ENCODE assay signal across 10 mouse cellular contexts in genomic region chr19:12488969-12489674, GRCm38 (mm10). TPM values are rescaled to one million over a fixed set of nuclear protein-coding genes. Genes with fewer than 3 reads are reported as not detected.
DNase-seq lines count a peak whose midpoint lies in the region; ATAC-seq and TF ChIP-seq lines count a peak whose summit lies in the region.
"Had no signal": no experiment of that assay in that cellular context is flagged by ENCODE, and none has a peak within 500 bp of the region (broad histone marks: within the 10 kb centered on the region; RNA-seq: fewer than 3 reads in every experiment).

No protein-coding gene starts in this region.

- H3K9ac ChIP-seq in forebrain, embryonic 15.5 days (replicated peaks), result no peak overlapping the region
- H3K9ac ChIP-seq in lung, embryonic 16.5 days (ENCODE audit: low read length), result 0 out of 2 replicates have a peak overlapping the region, but pooled peaks have one; percentile 21

- no peaks in the 10 kb centered on the region for H3K27me3 ChIP-seq in forebrain, embryonic 15.5 days
- H3K27me3 ChIP-seq in lung, embryonic 16.5 days (ENCODE audit: control insufficient read depth, insufficient read depth, low read depth, low read length), result no peaks in the 10 kb centered on the region
- no peaks in the 10 kb centered on the region for H3K27me3 ChIP-seq in testis, adult 2 months (ENCODE audit: control insufficient read depth, insufficient read depth, low read length)

- H3K27ac ChIP-seq in forebrain, embryonic 15.5 days (replicated peaks), result peak overlapping the region; percentile 62
- peak overlapping the region; percentile 83 for H3K27ac ChIP-seq in lung, embryonic 16.5 days (ENCODE audit: low read length)
- peak overlapping the region; percentile 70 for H3K27ac ChIP-seq in testis, adult 2 months (ENCODE audit: control insufficient read depth, insufficient read depth, low read depth, low read length)

- peaks cover 13% of the 10 kb centered on the region for H3K4me1 ChIP-seq in lung, adult 2 months (ENCODE audit: control insufficient read depth, insufficient read depth, low read length)
- H3K4me1 ChIP-seq in forebrain, embryonic 15.5 days, result peaks cover 29% of the 10 kb centered on the region
- H3K4me1 ChIP-seq in lung, embryonic 16.5 days (replicated peaks; ENCODE audit: control insufficient read depth, insufficient read depth, low read length), result peaks cover 54% of the 10 kb centered on the region
- peaks cover 32% of the 10 kb centered on the region for H3K4me1 ChIP-seq in testis, adult 2 months (ENCODE audit: control insufficient read depth, insufficient read depth, low read length)

- H3K36me3 ChIP-seq in forebrain, embryonic 15.5 days, result peaks cover 17% of the 10 kb centered on the region; the same call in 1 of the 2 replicates
- peaks cover 28% of the 10 kb centered on the region for H3K36me3 ChIP-seq in lung, embryonic 16.5 days (ENCODE audit: control insufficient read depth, insufficient read depth, low read length)
- H3K36me3 ChIP-seq in testis, adult 2 months (ENCODE audit: control insufficient read depth, insufficient read depth, low read length), result no peaks in the 10 kb centered on the region
- H3K36me3 ChIP-seq: G1E had no signal

- no peaks in the 10 kb centered on the region for H3K9me3 ChIP-seq in forebrain, embryonic 15.5 days
- H3K9me3 ChIP-seq in lung, embryonic 16.5 days (ENCODE audit: control insufficient read depth, low read length), result no peaks in the 10 kb centered on the region
- H3K9me3 ChIP-seq: G1E had no signal

- H3K4me2 ChIP-seq in forebrain, embryonic 15.5 days (replicated peaks), result no peak overlapping the region; the same call in 1 of the 2 replicates
- H3K4me2 ChIP-seq in lung, embryonic 16.5 days (ENCODE audit: low read depth, low read length), result no peak overlapping the region

- TF ChIP-seq CTCF in lung, adult 2 months (IDR thresholded peaks at IDR 0.05; ENCODE audit: insufficient read depth, low read length), result no peak
- no peak for TF ChIP-seq CTCF in testis, adult 2 months (IDR thresholded peaks at IDR 0.05; ENCODE audit: control insufficient read depth, insufficient read depth, insufficient replicate concordance, low read depth, low read length)

- H3K4me3 ChIP-seq in lung, adult 2 months (replicated peaks; ENCODE audit: extremely low read depth, low read depth, low read length), result no peak overlapping the region
- no peak overlapping the region for H3K4me3 ChIP-seq in forebrain, embryonic 15.5 days
- no peak overlapping the region for H3K4me3 ChIP-seq in lung, embryonic 16.5 days (ENCODE audit: low read length)
- no peak overlapping the region; the same call in 1 of the 2 replicates for H3K4me3 ChIP-seq in testis, adult 2 months (ENCODE audit: control insufficient read depth, low read depth, low read length)
- H3K4me3 ChIP-seq: erythroblast, embryonic 14.5 days had no signal

- peak; percentile 65 for ATAC-seq in forebrain, embryonic 15.5 days (replicated peaks)
- peak; percentile 10 for ATAC-seq in lung, embryonic 16.5 days (ENCODE audit: low read depth)

- whole genome bisulfite sequencing in lung, adult 2 months, result 50% methylated on average over 8 of the region's 8 CpGs
- 4% methylated on average over 8 of the region's 8 CpGs for WGBS in forebrain, embryonic 15.5 days
- 31% methylated on average over 7 of the region's 8 CpGs for WGBS in lung, embryonic 16.5 days

- no peak for TF ChIP-seq POLR2A in lung, adult 2 months (IDR thresholded peaks at IDR 0.05; ENCODE audit: borderline replicate concordance, extremely low read depth, low read depth, low read length)
- peak; percentile 50; the same call in 1 of the 2 replicates for TF ChIP-seq POLR2A in testis, adult 2 months (IDR thresholded peaks at IDR 0.05; ENCODE audit: control insufficient read depth, low read depth, low read length)

- peak; percentile 51 to 56 for DNase-seq in lung, adult 18-20 months
- no peak for DNase-seq in lung, adult 2 months
- DNase-seq in kidney, adult 18-20 months, result peak; percentile 74
- no peak for DNase-seq in urinary bladder, adult 2 months (ENCODE audit: low spot score)
- no peak for DNase-seq in layer of hippocampus, postnatal 36 days

RNA-seq across cellular contexts. Expression of gene Dtx4, which starts 12.1 kb away (rescaled TPM):
- polyA plus RNA-seq in lung, adult 2 months (2012; rRNA removed), result 10.3 and 13.8 TPM in 2 replicates
- polyA plus RNA-seq in forebrain, embryonic 15.5 days (2015; fragmentation: Nextera tagmentation; extraction: Ambion mirVana), result 16.8 and 19.3 TPM in 2 replicates
- polyA plus RNA-seq in lung, embryonic 16.5 days (2015; fragmentation: Nextera tagmentation; extraction: Ambion mirVana), result 16.0 and 16.5 TPM in 2 replicates
- polyA plus RNA-seq in testis, adult 2 months (2012; rRNA removed), result 5.7 and 6.0 TPM in 2 replicates
- polyA plus RNA-seq in urinary bladder, adult 2 months (2012; rRNA removed), result 12.6 and 16.8 TPM in 2 replicates
- 10 to 100 TPM; 33.6 to 36.6 TPM for total RNA-seq in layer of hippocampus, postnatal 36 days (2021)
- polyA plus RNA-seq: G1E had no signal

RNA-seq across cellular contexts. Expression of gene Mpeg1, which starts 28.5 kb away (rescaled TPM):
- polyA plus RNA-seq in lung, adult 2 months (2012; rRNA removed), result 22.2 and 35.3 TPM in 2 replicates
- polyA plus RNA-seq in forebrain, embryonic 15.5 days (2015; fragmentation: Nextera tagmentation; extraction: Ambion mirVana), result 0.55 and 0.56 TPM in 2 replicates
- polyA plus RNA-seq in lung, embryonic 16.5 days (2015; fragmentation: Nextera tagmentation; extraction: Ambion mirVana), result 0.79 and 0.88 TPM in 2 replicates
- polyA plus RNA-seq in testis, adult 2 months (2012; rRNA removed), result 2.8 and 3.3 TPM in 2 replicates
- polyA plus RNA-seq in urinary bladder, adult 2 months (2012; rRNA removed), result 11.6 and 15.2 TPM in 2 replicates
- total RNA-seq in layer of hippocampus, postnatal 36 days (2021), result 1 to 10 TPM; 6.7 to 7.4 TPM
- polyA plus RNA-seq: G1E had no signal

RNA-seq across cellular contexts. Expression of gene Fam111a, which starts 56.4 kb away (rescaled TPM):
- polyA plus RNA-seq in lung, adult 2 months (2012; rRNA removed), result 1.4 and 2.8 TPM in 2 replicates
- 8.9 and 9.4 TPM in 2 replicates for polyA plus RNA-seq in forebrain, embryonic 15.5 days (2015; fragmentation: Nextera tagmentation; extraction: Ambion mirVana)
- polyA plus RNA-seq in lung, embryonic 16.5 days (2015; fragmentation: Nextera tagmentation; extraction: Ambion mirVana), result 31.1 and 33.6 TPM in 2 replicates
- polyA plus RNA-seq in testis, adult 2 months (2012; rRNA removed), result 0.07 and 0.11 TPM in 2 replicates
- polyA plus RNA-seq in urinary bladder, adult 2 months (2012; rRNA removed), result 5.8 and 6.2 TPM in 2 replicates
- total RNA-seq in layer of hippocampus, postnatal 36 days (2021), result 1 to 10 TPM; 1.3 to 1.6 TPM

Comparison
In these comparisons a context has a peak if more than half of its experiments do, and no peak if none do; other contexts are left out.
1. DNase-seq: peak in lung, adult 18-20 months (2 of 2) and kidney, adult 18-20 months (single experiment); none in lung, adult 2 months (single experiment), urinary bladder, adult 2 months (single experiment) and layer of hippocampus, postnatal 36 days (0 of 2).
2. Peak in every context shown above with its lines, with median percentiles within 50 percentile points of each other: H3K27ac ChIP-seq.